ENCODE assay signal across 9 mouse cellular contexts in genomic region chr1:173456139-173456754, GRCm38 (mm10). TPM values are rescaled to one million over a fixed set of nuclear protein-coding genes. Genes with fewer than 3 reads are reported as not detected.
DNase-seq lines count a peak whose midpoint lies in the region; ATAC-seq and TF ChIP-seq lines count a peak whose summit lies in the region.
"Had no signal": no experiment of that assay in that cellular context is flagged by ENCODE, and none has a peak within 500 bp of the region (broad histone marks: within the 10 kb centered on the region; RNA-seq: fewer than 3 reads in every experiment).

No protein-coding gene starts in this region.

- ATAC-seq in Patski = peak; percentile 69
- ATAC-seq in forebrain, embryonic 12.5 days (ENCODE audit: low FRiP score) = peak; percentile 73; the same call in 1 of the 2 replicates

- CTCF ChIA-PET in Patski (lab: Charles Lee) = interaction anchor here (1.1 kb wide), 1 partner anchor 11 kb away, joined by 3 read pairs; no protein-coding TSS in a partner anchor

- 0 out of 2 replicates have a peak, but pooled peaks cover 3% of the 10 kb centered on the region for H3K36me3 ChIP-seq in forebrain, embryonic 12.5 days (replicated peaks)

- POLR2A ChIA-PET in Patski (lab: Charles Lee) = no interaction called here

- no peaks in the 10 kb centered on the region for H3K4me1 ChIP-seq in forebrain, embryonic 12.5 days

- H3K4me3 ChIP-seq in gastrocnemius, adult 2 months = no peak overlapping the region
- no peak overlapping the region for H3K4me3 ChIP-seq in forebrain, embryonic 12.5 days (replicated peaks)

- intact Hi-C loops in gastrocnemius, adult 2 months (cut with DNase I) = loop anchor here (5.0 kb wide), 1 partner anchor 1011 kb away; no protein-coding TSS in a partner anchor

- no peak overlapping the region for H3K9ac ChIP-seq in forebrain, embryonic 12.5 days

- no peaks in the 10 kb centered on the region for H3K9me3 ChIP-seq in forebrain, embryonic 12.5 days

- no peak overlapping the region for H3K27ac ChIP-seq in gastrocnemius, adult 2 months
- no peak overlapping the region for H3K27ac ChIP-seq in forebrain, embryonic 12.5 days
- H3K27ac ChIP-seq: macrophage had no signal

- H3K27me3 ChIP-seq in Patski = peaks cover 12% of the 10 kb centered on the region
- no peaks in the 10 kb centered on the region for H3K27me3 ChIP-seq in forebrain, embryonic 12.5 days

- in situ Hi-C loops in Patski (cut with MboI; ENCODE audit: low pct_unique_long_range_greater_than_20kb) = loop anchor here (5.0 to 10.0 kb wide), 2 partner anchors 649 to 1011 kb away; no protein-coding TSS in a partner anchor

- 52% methylated on average over 7 of the region's 7 CpGs for WGBS in forebrain, embryonic 12.5 days

- no peak for DNase-seq in gastrocnemius, adult 2 months
- no peak for DNase-seq in gastrocnemius, postnatal 10 days
- DNase-seq in 3134 (ENCODE audit: extremely low read depth, insufficient read length, low spot score) = peak; percentile 34
- DNase-seq in Patski (ENCODE audit: low read depth, low spot score) = peak; percentile 0
- DNase-seq in kidney, postnatal 14 days = peak; percentile 36
- peak; percentile 85 for DNase-seq in naive thymus-derived CD4-positive, alpha-beta T cell, adult 2 months (ENCODE audit: low read depth)
- DNase-seq in urinary bladder, postnatal 25 days (ENCODE audit: low spot score) = no peak

- no peak overlapping the region for H3K4me2 ChIP-seq in forebrain, embryonic 12.5 days

- TF ChIP-seq CTCF in gastrocnemius, adult 2 months (IDR thresholded peaks at IDR 0.05) = peak; percentile 75
- peak; percentile 67 for TF ChIP-seq CTCF in Patski (IDR thresholded peaks at IDR 0.05)

RNA-seq across cellular contexts. Expression of gene Ifi206, which starts 34.6 kb away (rescaled TPM):
- not detected for total RNA-seq in gastrocnemius, adult 2 months (2021)
- not detected for total RNA-seq in gastrocnemius, postnatal 10 days (2021)
- polyA plus RNA-seq in Patski (2021) = not detected
- polyA plus RNA-seq in forebrain, embryonic 12.5 days (2016; fragmentation: Nextera tagmentation; extraction: Ambion mirVana) = not detected in 2 replicates

Comparison
In these comparisons a context has a peak if more than half of its experiments do, and no peak if none do; other contexts are left out.
1. DNase-seq: peak in 3134 (single experiment), Patski (single experiment), kidney, postnatal 14 days (single experiment) and naive thymus-derived CD4-positive, alpha-beta T cell, adult 2 months (single experiment); none in gastrocnemius, adult 2 months (single experiment), gastrocnemius, postnatal 10 days (single experiment) and urinary bladder, postnatal 25 days (single experiment).